Mouse (Mus musculus) embryonic fibroblast, embryonic 13.5 days (primary cell): ENCODE data around the gene Gm12845. TPM values are rescaled to one million over a fixed set of nuclear protein-coding genes. Genes with fewer than 3 reads are reported as not detected.
"Not testable (repeated sequence)": the region's sequence is repeated elsewhere in the genome, so short reads cannot be mapped to it uniquely, and the experiment has no call there.

Experiments used
- H3K27ac ChIP-seq: 2 replicates; pipeline ENCODE4 v1.5.1; 2012; ENCODE audit warnings: low read length, control low read depth, inconsistent platforms; ENCODE audit not compliant: insufficient read depth
- H3K4me1 ChIP-seq: 2 replicates; pipeline ENCODE4 v1.6.1; 2011; ENCODE audit warnings: low read length; ENCODE audit not compliant: control insufficient read depth, insufficient read depth
- H3K4me3 ChIP-seq: 2 replicates; pipeline ENCODE4 v1.5.1; 2011; ENCODE audit warnings: mild to moderate bottlenecking, control low read depth, low read length; ENCODE audit not compliant: insufficient read depth
- CTCF ChIP-seq: IDR thresholded peaks from 2 replicates; pipeline ENCODE4 v1.5.1; 2011; ENCODE audit warnings: mild to moderate bottlenecking, control low read depth, low read length, moderate library complexity, borderline replicate concordance; ENCODE audit not compliant: insufficient read depth
- POLR2A ChIP-seq: IDR thresholded peaks from 2 replicates; pipeline ENCODE4 v1.6.1; 2011; ENCODE audit warnings: low read depth, mild to moderate bottlenecking, control low read depth, low read length, moderate library complexity
- polyA plus RNA-seq: library from polyadenylated mRNA; stranded (reverse); fragments of >200 nt; gene quantifications from 2 replicates; pipeline ENCODE4 v1.2.4, GENCODE M21; 2011; ENCODE audit warnings: low read depth; ENCODE audit not compliant: missing spikeins, insufficient read length

Gene Gm12845
- polyA plus RNA-seq, 1 experiment, result not detected

- Histone ChIP-seq H3K4me1 (no peaks in the 10 kb centered on the region), H3K4me3 (no peak overlapping the region), H3K27ac (no peak overlapping the region)
- TF ChIP-seq POLR2A (no peak), CTCF (no peak)
Measured at GRCm38 (mm10) chr4:117712314-117712713, 11.9 kb upstream of the Gm12845 start.

DNA sequence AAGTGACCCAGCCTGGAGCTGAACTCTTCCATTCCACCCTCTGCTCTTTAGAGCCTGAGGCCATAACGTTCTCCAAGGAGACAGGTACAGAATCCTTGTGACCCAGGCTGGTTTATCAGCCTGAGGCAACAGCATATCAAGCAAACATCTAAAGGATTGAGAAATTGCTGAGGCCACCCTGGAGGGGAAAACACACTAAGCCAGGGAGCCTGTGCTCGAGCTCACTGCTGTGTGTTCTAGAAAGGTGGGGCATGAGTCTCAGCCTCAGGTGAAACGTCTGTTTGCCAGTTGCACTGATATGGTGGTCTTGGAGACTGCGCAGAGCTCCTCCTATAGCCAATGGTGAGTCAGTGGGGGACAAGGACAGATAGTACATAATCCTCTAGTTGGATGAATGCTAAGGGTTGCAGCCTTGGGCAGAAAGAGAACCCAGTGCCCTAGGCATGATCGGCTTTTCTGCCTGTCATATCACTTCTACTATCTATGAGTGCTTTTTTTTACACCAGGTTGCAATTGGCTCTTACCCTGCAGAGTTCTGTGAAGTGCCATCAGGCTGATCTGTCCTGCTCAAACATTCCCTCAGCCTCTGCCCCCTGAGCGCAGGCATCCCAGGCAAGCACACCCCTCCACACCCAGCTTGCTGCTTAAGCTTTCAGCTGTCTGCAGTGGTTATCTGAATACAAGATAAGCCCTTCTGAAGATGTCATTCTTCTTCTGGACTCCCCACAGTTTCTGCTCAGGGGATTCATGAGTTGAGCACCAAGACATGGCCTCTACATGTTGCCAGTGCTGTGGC is 10.7 kb upstream of the Gm12845 start:
- Histone ChIP-seq H3K27ac (no peak overlapping the region), H3K4me3 (no peak overlapping the region)
- no peak for TF ChIP-seq POLR2A
- TF ChIP-seq CTCF, result no peak

DNA sequence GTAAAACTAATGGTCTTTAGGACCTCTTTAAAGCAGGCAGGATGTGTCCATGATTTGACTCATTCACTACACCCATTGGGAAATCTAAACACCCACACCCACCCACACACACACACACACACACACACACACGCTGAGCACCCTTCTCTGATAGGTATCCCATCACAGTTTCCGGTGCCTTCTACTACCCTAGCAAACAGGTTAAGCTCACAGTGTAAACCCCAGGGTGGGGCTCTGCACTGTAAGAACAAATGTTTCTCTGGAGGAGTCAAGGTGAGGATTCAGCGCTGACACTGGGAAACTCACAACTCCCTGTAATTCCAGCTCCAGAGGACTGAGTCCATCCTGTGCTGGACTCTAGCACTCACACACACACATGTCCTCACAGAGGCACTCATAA is 7.7 kb downstream of the Gm12845 start:
- no peaks in the 10 kb centered on the region for H3K4me1 ChIP-seq
- TF ChIP-seq CTCF (no peak), POLR2A (no peak)
- no peak overlapping the region for H3K27ac ChIP-seq
- no peak overlapping the region for H3K4me3 ChIP-seq

More for the DNA sequence above, 10.7 kb upstream of the Gm12845 start:
- H3K4me1 ChIP-seq, result no peaks in the 10 kb centered on the region

GRCm38 (mm10) chr4:117737559-117737958 is 13.3 kb downstream of the Gm12845 start:
- Histone ChIP-seq H3K4me3 (no peak overlapping the region), H3K4me1 (no peaks in the 10 kb centered on the region), H3K27ac (no peak overlapping the region)
- TF ChIP-seq POLR2A (no peak), CTCF (peak; percentile 49; the same call in 1 of the 2 replicates)

GRCm38 (mm10) chr4:117752469-117752868 is 28.3 kb downstream of the Gm12845 start:
- not testable (repeated sequence) for H3K27ac ChIP-seq, H3K4me1 ChIP-seq, H3K4me3 ChIP-seq

GRCm38 (mm10) chr4:117760151-117760550 is 35.9 kb downstream of the Gm12845 start:
- Histone ChIP-seq H3K27ac (no peak overlapping the region), H3K4me1 (no peaks in the 10 kb centered on the region), H3K4me3 (no peak overlapping the region)
- TF ChIP-seq CTCF (no peak), POLR2A (no peak)

GRCm38 (mm10) chr4:117765416-117765815 is 41.2 kb downstream of the Gm12845 start, which contains the start of gene Klf17:
Gene Klf17, minus strand, starts transcription at chr4:117765648.
- TF ChIP-seq POLR2A (no peak), CTCF (no peak)
- H3K27ac ChIP-seq, result no peak within 1 kb of the TSS
- H3K4me1 ChIP-seq, result no peaks in the 10 kb centered on the region
- H3K4me3 ChIP-seq, result no peak within 1 kb of the TSS

- Histone ChIP-seq H3K4me3 (no peak overlapping the region), H3K4me1 (no peaks in the 10 kb centered on the region), H3K27ac (no peak overlapping the region)
- TF ChIP-seq CTCF, result no peak
- no peak for TF ChIP-seq POLR2A
Measured at GRCm38 (mm10) chr4:117770935-117771334, 46.7 kb downstream of the Gm12845 start.

GRCm38 (mm10) chr4:117772960-117773359 is 48.7 kb downstream of the Gm12845 start:
- TF ChIP-seq POLR2A (no peak), CTCF (no peak)
- Histone ChIP-seq H3K27ac (no peak overlapping the region), H3K4me1 (no peaks in the 10 kb centered on the region), H3K4me3 (no peak overlapping the region)

Other genes starting within 250 kb of the Gm12845 start
- gene Rnf220, start 227.4 kb upstream of the Gm12845 start, polyA plus RNA-seq, result 43.0 and 47.7 TPM in 2 replicates
- 60.8 and 67.3 TPM in 2 replicates for gene Eri3, start 174.0 kb upstream of the Gm12845 start, polyA plus RNA-seq
- 17.9 and 18.6 TPM in 2 replicates for gene Dmap1, start 42.1 kb upstream of the Gm12845 start, polyA plus RNA-seq
- gene Klf17, start 41.2 kb downstream of the Gm12845 start, polyA plus RNA-seq, result not detected in 2 replicates
- gene Slc6a9, start 110.1 kb downstream of the Gm12845 start, polyA plus RNA-seq, result 26.0 and 44.0 TPM in 2 replicates
- 0.78 and 2.5 TPM in 2 replicates for gene Ccdc24, start 148.1 kb downstream of the Gm12845 start, polyA plus RNA-seq
- gene B4galt2, start 159.1 kb downstream of the Gm12845 start, polyA plus RNA-seq, result 43.8 and 45.6 TPM in 2 replicates
- gene Atp6v0b, start 162.9 kb downstream of the Gm12845 start, polyA plus RNA-seq, result 137 and 146 TPM in 2 replicates
- gene Dph2, start 167.6 kb downstream of the Gm12845 start, polyA plus RNA-seq, result 6.6 and 10.0 TPM in 2 replicates
- 44.3 and 45.6 TPM in 2 replicates for gene Ipo13, start 190.6 kb downstream of the Gm12845 start, polyA plus RNA-seq
- gene Artn, start 205.4 kb downstream of the Gm12845 start, polyA plus RNA-seq, result 2.7 and 5.8 TPM in 2 replicates